Mouse (Mus musculus): Measurements from ENCODE around the gene Fam155a. TPM values are rescaled to one million over a fixed set of nuclear protein-coding genes. Genes with fewer than 3 reads are reported as not detected.
"Not testable (repeated sequence)": the region's sequence is repeated elsewhere in the genome, so short reads cannot be mapped to it uniquely, and the experiment has no call there.

The Fam155a gene
- total RNA-seq (2017), result not detected in 2 replicates

DNA sequence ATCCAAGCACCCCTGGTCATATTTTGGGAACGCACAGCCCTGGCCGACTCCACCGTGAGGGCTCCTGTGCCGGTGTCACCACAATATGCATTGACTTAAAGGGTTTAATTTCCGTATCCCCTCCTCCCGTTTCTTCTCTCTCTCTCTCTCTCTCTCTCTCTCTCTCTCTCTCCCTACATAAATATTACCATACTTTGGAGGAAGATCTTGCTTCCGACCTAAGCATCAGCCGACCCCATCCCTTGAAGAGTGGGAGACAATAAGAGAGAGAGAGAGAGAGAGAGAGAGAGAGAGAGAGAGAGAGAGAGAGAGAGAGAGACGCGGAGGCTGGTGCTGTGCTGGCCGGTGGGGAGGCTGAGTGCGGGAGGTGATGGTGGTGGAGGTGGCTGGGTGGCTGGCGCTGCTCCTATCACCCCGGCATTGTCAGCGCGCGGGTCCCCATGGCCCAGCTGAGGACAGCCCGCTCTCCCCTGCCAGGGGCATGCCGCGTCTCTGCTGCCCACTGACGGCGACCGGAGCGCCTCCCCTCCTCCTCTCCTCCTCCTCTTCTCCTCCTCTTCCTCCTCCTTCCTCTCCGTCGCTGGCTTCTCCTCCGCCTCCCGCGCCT lies at the start of gene Fam155a:
TSS of gene Fam155a (minus strand) at position 163 of the 607 bp plus-strand sequence.
- ATAC-seq (replicated peaks; ENCODE audit: low read depth, poor library complexity, severe bottlenecking), result no peak

DNA sequence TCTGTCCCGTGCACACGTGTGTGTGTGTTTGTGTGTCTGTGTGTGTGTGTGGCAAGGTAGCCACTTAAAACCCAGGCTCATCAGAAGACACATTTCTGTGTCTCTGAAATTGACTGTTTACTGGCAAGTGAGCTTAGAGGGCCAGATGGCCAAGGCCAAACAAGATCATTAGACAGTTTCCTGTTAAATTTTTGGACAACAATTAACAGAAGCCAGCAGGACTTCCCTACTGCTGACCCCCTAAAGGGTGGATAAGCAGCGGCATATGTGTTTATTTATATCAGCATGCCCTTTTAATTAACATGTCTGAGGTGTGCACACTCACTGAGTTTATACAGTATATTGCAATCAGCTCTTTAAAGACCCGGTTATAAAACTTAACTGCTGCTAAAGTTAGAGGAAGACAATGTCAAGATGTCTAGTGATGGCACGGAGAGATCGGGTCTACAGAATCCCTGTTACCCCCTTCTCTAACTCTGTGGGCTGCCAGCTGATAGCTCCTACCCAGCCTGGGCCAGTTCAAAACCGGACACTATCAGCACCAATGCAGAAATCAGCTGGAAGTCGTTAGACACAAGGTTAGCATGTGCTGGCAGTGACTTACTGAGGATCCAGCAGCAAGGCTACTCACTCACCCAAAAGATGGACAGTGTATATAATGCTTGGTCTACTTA lies 42.4 kb upstream of the Fam155a start:
- ATAC-seq (replicated peaks; ENCODE audit: low read depth, poor library complexity, severe bottlenecking), result no peak

DNA sequence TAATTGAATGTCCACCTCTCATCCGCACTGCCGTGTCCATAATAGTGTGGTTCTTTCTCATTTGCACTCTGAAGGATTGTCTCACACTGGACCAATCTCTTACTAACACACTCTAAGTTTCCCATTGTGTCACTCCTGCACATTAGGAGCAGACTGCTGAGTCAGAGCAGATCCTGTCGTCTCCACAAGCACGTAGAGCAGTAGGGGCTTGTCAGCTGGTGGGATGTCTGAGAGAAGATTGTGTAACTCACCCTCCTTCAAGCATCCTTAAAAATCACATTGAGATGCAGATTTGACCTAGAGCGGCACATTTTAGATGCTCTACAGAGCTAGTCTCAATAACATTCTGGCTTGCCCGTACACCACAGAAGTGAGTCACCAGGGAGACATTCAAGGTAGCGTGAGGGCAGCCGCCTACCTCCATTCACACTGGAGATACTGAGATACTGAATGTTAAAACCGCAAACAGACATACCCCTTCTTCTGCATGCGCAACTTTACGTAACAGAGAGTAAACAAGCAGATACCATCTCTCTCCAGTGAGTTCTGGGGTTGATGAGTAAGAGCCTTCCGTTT lies 40.1 kb upstream of the Fam155a start:
- ATAC-seq (replicated peaks; ENCODE audit: low read depth, poor library complexity, severe bottlenecking), result no peak

DNA sequence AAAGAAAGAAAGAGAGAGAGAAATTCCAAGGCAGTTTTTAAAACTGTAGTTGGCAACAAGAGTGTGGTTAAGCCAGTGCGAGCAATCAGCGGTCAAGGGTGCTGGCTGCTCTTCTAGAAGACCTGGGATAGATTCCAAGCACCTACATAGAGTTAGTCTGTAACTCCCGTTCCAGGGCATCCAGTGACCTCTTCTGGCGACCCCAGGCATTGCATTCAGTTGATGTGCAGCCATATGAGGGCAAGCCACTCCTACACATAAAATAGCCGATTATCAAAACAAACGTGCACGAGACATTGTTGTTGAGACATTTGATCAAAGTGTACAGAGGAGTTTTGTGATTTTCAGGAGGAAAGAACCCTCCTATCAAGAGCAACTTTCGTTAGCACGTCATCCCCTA lies 37.6 kb upstream of the Fam155a start:
- no peak for ATAC-seq (replicated peaks; ENCODE audit: low read depth, poor library complexity, severe bottlenecking)

DNA sequence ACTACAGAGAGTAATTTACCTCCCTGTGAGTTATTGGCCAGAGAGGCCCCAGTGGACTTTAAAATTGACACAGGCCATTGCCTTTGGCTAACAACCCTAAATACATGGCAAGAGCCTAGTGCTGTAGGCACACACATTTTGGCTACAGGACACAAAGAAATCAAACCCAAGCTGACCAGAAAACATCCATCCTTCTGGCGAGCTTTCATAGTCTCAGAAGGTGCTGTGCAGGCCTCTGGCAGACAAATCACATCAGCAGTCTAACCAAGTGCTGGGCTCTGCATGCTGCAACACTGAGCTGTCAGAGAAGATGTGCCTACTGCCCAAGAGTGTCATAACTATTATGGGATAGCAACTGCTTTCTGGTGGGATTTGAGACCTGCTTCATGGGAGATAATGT lies 34.7 kb upstream of the Fam155a start:
- no peak for ATAC-seq (replicated peaks; ENCODE audit: low read depth, poor library complexity, severe bottlenecking)

DNA sequence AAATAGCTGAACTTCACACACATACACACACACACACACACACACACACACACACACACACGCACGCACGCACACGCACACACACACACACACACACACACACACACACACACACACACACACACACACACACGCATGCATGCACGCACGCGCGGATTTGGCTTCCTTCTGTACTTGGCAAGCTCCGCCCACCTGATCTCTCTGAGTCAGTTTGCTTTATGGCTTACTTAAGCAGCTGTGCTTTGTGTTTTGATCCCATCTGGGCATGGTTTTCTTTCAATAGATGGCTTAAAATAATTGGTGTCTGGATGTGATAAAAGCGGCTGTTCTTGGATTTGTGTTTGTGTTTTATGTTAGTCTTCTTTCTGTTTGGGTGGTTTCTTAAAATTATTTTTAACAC lies 29.4 kb upstream of the Fam155a start:
- ATAC-seq (replicated peaks; ENCODE audit: low read depth, poor library complexity, severe bottlenecking), result not testable (repeated sequence)

DNA sequence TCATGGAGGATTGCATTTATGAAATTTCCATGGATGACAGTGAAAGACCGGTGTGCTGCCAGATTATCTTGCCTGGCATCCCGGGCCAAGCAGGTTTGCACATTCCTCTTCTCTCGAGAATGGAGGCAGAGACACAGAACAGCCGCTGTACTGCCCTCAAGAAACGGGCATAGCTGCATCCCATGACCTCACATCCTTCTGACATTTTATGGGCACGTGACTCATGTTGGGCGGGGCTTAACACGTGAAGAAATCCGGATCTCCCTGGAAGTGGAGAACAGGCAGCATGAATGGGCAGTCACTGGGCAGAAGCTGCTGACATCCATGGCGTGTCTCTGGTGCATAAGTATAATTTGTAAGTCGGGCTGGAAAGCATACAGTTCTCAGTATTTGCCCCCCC lies 29.0 kb upstream of the Fam155a start:
- no peak for ATAC-seq (replicated peaks; ENCODE audit: low read depth, poor library complexity, severe bottlenecking)

DNA sequence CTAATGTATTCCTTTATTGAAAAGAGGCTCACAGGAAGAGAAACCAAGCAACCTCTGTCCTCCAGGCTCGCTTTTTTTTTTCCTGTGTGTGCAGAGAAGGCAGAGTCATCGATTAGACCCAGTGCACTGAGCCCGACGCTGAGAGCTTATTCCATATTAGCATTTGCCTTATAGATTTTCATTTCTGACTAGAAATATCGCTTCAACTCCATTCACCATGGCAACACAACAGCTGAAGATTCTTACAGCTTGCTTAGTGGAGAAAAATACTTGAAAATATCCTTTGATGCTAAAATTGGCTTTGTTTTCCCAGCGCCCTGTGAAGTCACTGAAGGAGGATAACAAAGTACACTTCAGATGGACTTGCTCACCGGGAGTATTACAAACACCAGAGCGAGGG lies 26.6 kb upstream of the Fam155a start:
- no peak for ATAC-seq (replicated peaks; ENCODE audit: low read depth, poor library complexity, severe bottlenecking)

DNA sequence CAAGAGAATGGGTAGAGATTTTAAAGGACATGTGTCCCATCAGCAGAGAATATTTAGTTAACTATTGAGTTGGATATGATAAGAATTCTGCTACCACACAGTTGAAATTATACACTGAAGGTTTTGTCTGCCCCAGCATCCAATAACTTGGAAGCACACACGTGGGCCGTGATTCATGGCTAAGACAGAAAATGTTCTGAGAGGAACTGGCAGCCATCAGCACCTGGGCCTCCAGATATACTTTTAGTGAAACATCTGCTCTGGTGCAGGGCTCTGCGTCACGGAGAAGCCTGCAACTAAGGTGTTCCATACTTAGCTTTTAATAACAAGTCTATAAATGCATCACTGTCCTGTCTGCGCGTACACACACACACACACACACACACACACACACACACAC lies 24.8 kb upstream of the Fam155a start:
- no peak for ATAC-seq (replicated peaks; ENCODE audit: low read depth, poor library complexity, severe bottlenecking)

DNA sequence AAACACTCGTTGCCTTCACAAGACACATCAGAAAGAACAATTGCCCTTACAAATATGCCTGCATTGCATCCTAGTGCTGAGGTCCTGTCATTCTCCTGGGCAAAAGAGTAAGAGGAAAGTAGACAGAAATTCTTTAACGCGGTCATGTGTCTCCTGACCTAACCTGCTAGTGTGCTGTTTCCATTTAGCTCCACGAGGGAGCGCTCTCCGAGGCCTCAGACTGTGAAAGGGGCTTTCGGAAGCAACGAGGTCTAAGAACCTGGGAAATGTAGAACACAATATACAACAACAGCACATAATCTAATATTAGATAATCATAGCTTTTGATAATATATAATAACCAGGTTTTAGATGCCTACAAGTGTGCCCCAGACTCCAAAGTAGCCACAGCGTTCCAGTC lies 22.4 kb upstream of the Fam155a start:
- no peak for ATAC-seq (replicated peaks; ENCODE audit: low read depth, poor library complexity, severe bottlenecking)

DNA sequence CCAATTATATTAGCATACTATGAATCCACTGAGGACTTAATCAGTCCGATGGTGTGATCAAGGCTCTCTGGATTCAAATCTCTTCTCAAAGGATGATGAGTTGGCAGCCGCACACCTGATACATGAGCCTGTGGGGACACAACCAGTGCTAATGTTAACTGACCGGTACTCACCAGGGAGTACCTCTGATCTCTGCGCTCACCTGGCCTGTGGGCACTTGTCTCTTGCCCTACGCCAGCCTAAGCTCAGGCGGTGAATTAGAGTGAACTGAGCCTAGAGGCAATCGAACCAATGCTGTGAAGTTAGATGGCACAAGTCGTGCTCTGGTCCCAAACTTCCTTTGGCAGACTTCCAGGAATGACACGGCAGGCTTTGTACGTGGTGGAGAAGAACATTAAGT lies 9.4 kb upstream of the Fam155a start:
- ATAC-seq (replicated peaks; ENCODE audit: low read depth, poor library complexity, severe bottlenecking), result no peak

DNA sequence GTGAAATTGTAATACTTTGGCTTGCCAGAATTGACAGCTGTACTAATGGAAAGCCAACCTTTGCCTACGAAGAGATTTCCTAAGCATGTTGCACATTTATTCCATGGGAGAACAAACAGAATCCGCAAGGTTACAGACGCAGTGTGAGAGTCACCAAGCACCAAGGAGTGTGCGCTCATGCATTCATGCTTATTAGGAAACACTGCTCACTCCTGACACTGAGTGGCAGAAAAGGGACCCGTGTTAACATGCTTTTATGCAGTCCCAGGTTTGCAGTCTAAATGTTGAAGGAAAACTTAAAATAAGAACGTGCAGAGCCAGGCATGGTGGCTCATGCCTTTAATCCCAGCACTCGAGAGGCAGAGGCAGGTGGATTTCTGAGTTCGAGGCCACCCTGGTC lies 7.2 kb upstream of the Fam155a start:
- no peak for ATAC-seq (replicated peaks; ENCODE audit: low read depth, poor library complexity, severe bottlenecking)

DNA sequence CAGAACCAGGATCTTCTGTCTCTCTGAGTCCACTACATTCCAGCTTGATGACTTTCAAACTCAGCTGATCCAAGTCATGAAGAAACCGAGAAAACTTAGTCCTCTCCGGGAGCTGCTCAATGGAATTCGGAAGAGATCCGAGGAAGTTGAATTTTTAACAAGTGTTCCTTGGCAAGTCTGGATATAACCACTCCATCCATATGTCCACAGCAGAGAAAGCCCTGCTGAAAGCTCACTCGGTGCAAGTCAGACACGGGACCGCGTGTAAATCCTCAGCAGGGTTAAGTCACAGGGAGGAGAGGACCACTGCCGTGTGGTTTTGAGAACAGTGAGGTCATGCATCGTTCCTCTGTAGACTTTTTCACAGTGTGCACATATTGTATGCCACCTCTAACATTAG lies 5.9 kb upstream of the Fam155a start:
- no peak for ATAC-seq (replicated peaks; ENCODE audit: low read depth, poor library complexity, severe bottlenecking)

DNA sequence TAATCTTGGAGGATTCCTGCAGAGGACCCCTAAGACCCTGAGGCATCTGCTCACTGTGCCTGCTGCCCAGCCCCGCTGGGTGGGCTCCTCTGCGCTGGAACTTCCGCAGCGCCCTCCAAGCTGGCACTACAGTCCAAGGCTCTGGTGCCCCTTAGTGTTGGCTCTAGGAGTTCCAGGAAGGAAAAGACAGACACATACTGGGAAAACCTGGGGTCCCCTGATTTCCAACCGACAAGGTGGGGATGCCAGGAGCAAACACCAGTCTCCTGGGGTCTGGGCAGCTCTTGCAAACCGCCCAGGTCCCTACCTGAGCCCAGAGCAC lies 1.5 kb upstream of the Fam155a start:
- ATAC-seq (replicated peaks; ENCODE audit: low read depth, poor library complexity, severe bottlenecking), result no peak

DNA sequence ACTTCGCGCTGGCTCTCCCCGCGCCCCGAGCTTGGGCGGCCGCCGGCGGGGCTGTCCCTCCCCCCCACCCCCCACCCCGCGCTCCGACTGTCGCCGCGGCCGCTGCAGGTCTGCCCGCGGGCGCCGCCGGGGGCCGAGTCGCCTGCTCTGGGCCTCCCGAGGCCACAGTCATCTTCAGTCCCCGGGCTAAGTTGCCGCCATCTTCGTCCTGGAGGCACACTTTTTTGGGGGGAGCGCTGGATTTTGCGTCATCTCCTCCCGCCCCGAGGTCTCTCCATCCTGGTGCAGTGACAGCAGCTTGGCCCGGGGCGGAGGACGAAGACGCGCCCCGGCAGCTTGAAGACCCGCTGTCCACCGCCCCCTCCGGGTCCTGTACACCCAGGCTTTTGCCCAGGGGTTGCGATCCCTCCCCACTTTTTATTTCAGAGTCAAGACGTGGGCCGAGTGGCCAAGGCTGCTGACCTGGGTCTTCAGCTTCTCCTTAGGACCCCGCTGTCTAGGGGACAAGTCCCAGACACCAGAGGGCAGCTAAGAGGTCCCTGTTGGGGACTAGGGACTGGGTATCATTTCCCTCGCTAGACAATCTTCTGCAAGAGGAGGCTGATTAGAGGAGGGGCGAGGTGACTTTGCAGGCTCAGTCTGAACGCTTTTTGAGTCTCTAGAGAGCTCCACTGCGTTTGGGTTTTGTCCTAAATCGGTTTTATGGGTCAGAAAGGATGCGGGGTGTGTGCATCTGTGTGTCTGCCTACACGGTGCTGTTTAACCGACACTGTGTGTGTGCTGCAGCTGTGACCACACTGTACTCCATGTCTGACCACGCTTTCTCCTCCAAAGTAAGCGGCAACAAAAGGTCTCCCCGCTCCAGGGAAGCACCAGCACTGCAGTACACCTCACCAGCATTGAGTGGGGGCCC lies 901 bp upstream of the Fam155a start:
- ATAC-seq (replicated peaks; ENCODE audit: low read depth, poor library complexity, severe bottlenecking), result no peak

DNA sequence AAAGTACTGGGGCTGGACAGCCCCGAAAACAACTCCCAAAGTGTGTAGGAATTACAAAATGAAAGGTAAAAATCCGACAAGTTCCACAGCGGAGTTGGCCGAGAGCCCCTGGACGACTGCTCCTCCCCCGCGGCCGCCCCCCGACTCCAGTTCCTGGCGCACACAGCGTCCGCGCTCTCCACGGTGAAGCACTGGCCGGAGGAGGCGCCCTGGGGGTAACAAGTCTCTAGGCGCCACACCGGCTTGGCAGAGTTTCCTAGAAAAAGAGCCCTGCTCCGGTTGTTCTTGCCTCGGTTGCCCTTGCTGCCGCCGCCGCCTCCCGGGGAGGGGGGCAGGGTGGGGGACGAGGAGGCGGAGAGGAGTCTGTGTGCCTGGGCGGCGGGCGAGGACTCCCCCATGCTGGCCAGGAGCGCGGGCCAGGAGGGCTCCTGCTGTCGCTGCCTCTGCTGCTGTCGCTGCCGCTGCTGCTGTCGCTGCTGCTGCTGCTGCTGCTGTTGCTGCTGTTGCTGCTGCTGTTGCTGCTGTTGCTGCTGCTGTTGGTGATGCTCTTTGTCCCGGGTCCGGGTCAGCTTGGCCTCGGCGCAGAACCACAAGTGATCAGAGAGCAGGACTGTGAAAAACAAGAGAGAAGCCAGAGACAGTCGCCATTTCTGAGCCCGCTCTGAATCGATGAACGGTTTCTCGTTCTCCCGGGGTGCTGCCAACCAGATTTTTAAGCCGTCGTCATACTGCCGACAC lies 531 bp downstream of the Fam155a start:
- ATAC-seq (replicated peaks; ENCODE audit: low read depth, poor library complexity, severe bottlenecking), result no peak

DNA sequence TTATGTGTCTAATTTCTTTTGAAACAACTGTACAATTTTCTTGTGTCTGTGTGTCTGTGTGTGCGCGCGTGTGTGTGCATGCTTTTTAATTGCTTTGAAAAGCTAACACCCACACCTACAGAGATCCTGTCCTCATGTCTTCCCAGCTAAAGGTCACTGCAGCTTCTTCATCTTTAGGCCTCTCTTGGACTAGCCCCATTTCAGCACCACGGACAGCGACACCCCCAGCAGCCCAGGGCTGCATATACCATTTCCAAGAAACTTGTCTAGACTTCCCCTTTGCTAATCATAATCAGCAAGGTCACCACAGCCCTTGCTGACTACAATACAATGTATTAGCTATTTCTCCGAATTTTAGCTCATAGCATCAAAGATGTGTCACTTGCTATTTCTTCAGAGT lies 1.9 kb downstream of the Fam155a start:
- peak; percentile 92 for ATAC-seq (replicated peaks; ENCODE audit: low read depth, poor library complexity, severe bottlenecking)

DNA sequence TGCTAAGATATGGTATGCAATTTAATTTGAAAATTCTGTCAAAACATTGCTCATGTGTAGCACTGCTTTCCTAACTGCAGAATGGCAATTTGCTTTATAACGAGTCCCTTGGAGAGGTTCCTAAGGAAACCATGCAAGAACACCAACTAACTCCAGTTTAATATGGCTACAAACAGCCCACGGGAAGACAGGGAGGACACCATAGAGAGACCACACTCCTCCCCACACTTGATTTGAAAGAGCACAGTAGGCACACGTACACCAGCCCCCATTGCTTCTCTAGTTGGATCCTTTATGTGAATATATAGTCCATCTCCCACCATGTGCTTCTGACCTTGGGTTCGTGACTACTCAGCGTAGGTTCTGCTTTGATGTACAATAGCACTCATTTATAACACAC lies 35.8 kb downstream of the Fam155a start:
- no peak for ATAC-seq (replicated peaks; ENCODE audit: low read depth, poor library complexity, severe bottlenecking)

DNA sequence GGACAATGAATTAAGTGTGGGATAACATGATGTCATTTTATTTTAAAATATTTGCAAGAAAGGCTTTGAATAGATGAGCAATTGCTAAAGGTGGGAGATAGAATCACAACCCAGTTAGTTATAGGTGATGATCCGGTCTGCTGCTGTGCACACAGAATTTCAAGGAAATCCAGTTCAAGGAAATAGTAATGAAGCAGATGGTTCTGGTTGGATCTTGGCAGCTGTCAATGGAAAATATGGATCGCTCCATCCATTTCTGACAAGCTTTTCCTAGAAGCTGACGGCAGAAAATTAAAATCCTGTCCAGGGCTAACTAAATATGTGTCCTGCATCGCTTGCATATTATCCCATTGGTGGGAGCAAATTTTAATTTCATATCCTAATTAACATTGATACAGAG lies 61.2 kb downstream of the Fam155a start:
- ATAC-seq (replicated peaks; ENCODE audit: low read depth, poor library complexity, severe bottlenecking), result no peak

DNA sequence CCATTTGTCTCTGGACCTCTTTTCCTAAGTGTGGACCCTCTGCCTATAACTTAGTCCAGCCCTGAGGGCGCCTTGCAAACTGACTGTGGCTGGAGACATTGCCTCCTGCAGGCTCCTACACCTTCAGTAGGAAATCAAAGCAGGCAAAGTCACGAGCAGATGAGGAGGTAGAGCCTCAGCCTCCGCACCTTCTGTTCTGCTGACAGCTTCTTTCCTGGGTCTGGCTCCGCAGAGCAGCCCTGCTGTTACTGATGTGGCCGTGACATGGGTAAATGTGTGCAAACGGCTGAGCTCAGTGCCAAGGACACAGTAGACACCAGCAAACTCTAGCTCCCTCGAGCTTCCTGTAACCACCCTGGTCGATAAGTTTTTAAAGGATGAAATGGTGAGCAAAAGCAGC lies 63.5 kb downstream of the Fam155a start:
- no peak for ATAC-seq (replicated peaks; ENCODE audit: low read depth, poor library complexity, severe bottlenecking)

Data from common myeloid progenitor, adult 5-6 weeks (primary cell).